Mouse (Mus musculus) CH12.LX (cell line): Measurements from ENCODE around the gene Mrpl48.
"Not testable (repeated sequence)": the region's sequence is repeated elsewhere in the genome, so short reads cannot be mapped to it uniquely, and the experiment has no call there.

Experiments
- CTCF ChIP-seq, 2 experiments: IDR thresholded peaks in 1 of 2; conservative IDR thresholded peaks in 1 of 2; 2 replicates each; pipeline ENCODE4 v1.5.1; 2011 to 2012; ENCODE audit warnings: low read depth in 2 of 2, low read length in 2 of 2, improper control_type of control experiment in 1 of 2, inconsistent platforms in 1 of 2, mild to moderate bottlenecking in 1 of 2, moderate library complexity in 1 of 2
- ETS1 ChIP-seq: conservative IDR thresholded peaks from 2 replicates; pipeline ENCODE4 v1.6.1; 2012; ENCODE audit warnings: low read depth, mild to moderate bottlenecking, inconsistent platforms, low read length, improper control_type of control experiment, moderate library complexity
- HCFC1 ChIP-seq: IDR thresholded peaks from 2 replicates; pipeline ENCODE4 v1.6.1; 2012; ENCODE audit warnings: low read depth, mild to moderate bottlenecking, inconsistent platforms, low read length, improper control_type of control experiment
- KAT2A ChIP-seq: IDR thresholded peaks from 2 replicates; pipeline ENCODE4 v1.6.1; 2012; ENCODE audit warnings: low read length, improper control_type of control experiment, inconsistent platforms; ENCODE audit not compliant: insufficient replicate concordance
- POLR2A ChIP-seq: IDR thresholded peaks from 2 replicates; pipeline ENCODE4 v1.6.1; 2011; ENCODE audit warnings: low read depth, mild to moderate bottlenecking, improper control_type of control experiment, low read length
- POLR2AphosphoS2 ChIP-seq: IDR thresholded peaks from 2 replicates; pipeline ENCODE4 v1.6.1; 2011; ENCODE audit warnings: low read depth, low read length, improper control_type of control experiment

GRCm38 (mm10) chr7:100567238-100567637 is 40.9 kb downstream of the Mrpl48 start:
- TF ChIP-seq KAT2A, POLR2A, HCFC1, ETS1, POLR2AphosphoS2: not testable (repeated sequence)
- peak in 1 of 2 experiments; percentile 44; a peak in 2 of 4 replicates for TF ChIP-seq CTCF (conservative IDR thresholded peaks at IDR 0.05 in 1 of 2, IDR thresholded peaks at IDR 0.05 in 1 of 2; ENCODE audit: low read depth in 2 of 2, low read length in 2 of 2)
